Comparison of ENCODE assay signal across 8 mouse cellular contexts in the genomic region with DNA sequence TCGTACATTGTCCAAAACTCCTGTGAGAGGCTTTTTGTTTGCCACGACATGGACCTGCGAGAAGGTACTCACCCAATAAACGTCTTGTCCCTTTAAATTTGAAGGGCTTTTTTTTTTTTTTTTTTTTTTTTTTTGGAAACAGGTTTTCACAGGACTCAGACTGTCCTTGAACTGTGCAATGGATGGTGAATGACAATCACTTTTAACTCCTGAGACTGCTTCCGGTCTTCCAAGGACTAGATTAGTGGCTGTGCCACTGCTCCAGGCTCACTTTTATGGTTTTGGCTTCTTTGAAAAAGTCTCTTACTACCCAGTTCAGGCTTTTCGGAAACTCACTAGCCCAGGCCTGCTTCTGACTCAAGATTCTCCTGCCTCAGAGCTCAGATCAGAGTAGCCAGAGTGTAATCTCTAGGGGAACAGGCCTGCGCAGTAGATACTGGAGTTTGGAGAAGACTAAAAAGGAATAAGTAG. TPM values are rescaled to one million over a fixed set of nuclear protein-coding genes. Genes with fewer than 3 reads are reported as not detected.
DNase-seq lines count a peak whose midpoint lies in the region; ATAC-seq and TF ChIP-seq lines count a peak whose summit lies in the region.

No protein-coding gene starts in this region.

- no peak for TF ChIP-seq POLR2A in lung, adult 2 months (IDR thresholded peaks at IDR 0.05; ENCODE audit: borderline replicate concordance, extremely low read depth, low read depth, low read length)

- no peaks in the 10 kb centered on the region for H3K9me3 ChIP-seq in forebrain, embryonic 12.5 days
- no peaks in the 10 kb centered on the region for H3K9me3 ChIP-seq in intestine, embryonic 14.5 days (ENCODE audit: control insufficient read depth, low read length)

- peak overlapping the region; percentile 14 for H3K4me3 ChIP-seq in lung, adult 2 months (replicated peaks; ENCODE audit: extremely low read depth, low read depth, low read length)
- H3K4me3 ChIP-seq in forebrain, embryonic 12.5 days (replicated peaks): peak overlapping the region; percentile 59
- H3K4me3 ChIP-seq in intestine, embryonic 14.5 days (ENCODE audit: low read depth, low read length): peak overlapping the region; percentile 63

- intact Hi-C loops in left cerebral cortex, postnatal 25 days (cut with DNase I): no loop called here

- H3K36me3 ChIP-seq in forebrain, embryonic 12.5 days (replicated peaks): no peaks in the 10 kb centered on the region
- H3K36me3 ChIP-seq in intestine, embryonic 14.5 days (ENCODE audit: control insufficient read depth, insufficient read depth, low read length): no peaks in the 10 kb centered on the region

- no peak overlapping the region for H3K27ac ChIP-seq in forebrain, embryonic 12.5 days
- peak overlapping the region; percentile 64; the same call in 1 of the 2 replicates for H3K27ac ChIP-seq in intestine, embryonic 14.5 days (ENCODE audit: low read depth)

- no peaks in the 10 kb centered on the region for H3K27me3 ChIP-seq in forebrain, embryonic 12.5 days
- no peaks in the 10 kb centered on the region for H3K27me3 ChIP-seq in intestine, embryonic 14.5 days (replicated peaks; ENCODE audit: control insufficient read depth, insufficient read depth, low read length)

- 18% methylated on average over 7 of the region's 7 CpGs for WGBS in lung, adult 2 months
- 18% methylated on average over 7 of the region's 7 CpGs for WGBS in forebrain, embryonic 12.5 days
- 19% methylated on average over 7 of the region's 7 CpGs for WGBS in intestine, embryonic 14.5 days

- peak overlapping the region; percentile 58 for H3K4me2 ChIP-seq in forebrain, embryonic 12.5 days
- peak overlapping the region; percentile 55 for H3K4me2 ChIP-seq in intestine, embryonic 14.5 days (ENCODE audit: low read length)

- peak; percentile 16 for ATAC-seq in activated CD4-positive, CD25-positive, alpha-beta regulatory T cell, adult 4 months
- ATAC-seq in forebrain, embryonic 12.5 days (ENCODE audit: low FRiP score): peak; percentile 49; the same call in 1 of the 2 replicates
- ATAC-seq in intestine, embryonic 14.5 days (replicated peaks; ENCODE audit: low FRiP score, low TSS enrichment, low read depth): peak; percentile 68
- 0 out of 2 replicates have a peak, but pooled peaks have one; percentile 19 for ATAC-seq in megakaryocyte, adult 5-6 weeks (ENCODE audit: poor library complexity, severe bottlenecking)

- peaks cover 8% of the 10 kb centered on the region for H3K4me1 ChIP-seq in lung, adult 2 months (ENCODE audit: control insufficient read depth, insufficient read depth, low read length)
- peaks cover 9% of the 10 kb centered on the region; the same call in 1 of the 2 replicates for H3K4me1 ChIP-seq in forebrain, embryonic 12.5 days
- peaks cover 10% of the 10 kb centered on the region; the same call in 1 of the 2 replicates for H3K4me1 ChIP-seq in intestine, embryonic 14.5 days (replicated peaks; ENCODE audit: control insufficient read depth, insufficient read depth, low read length)

- TF ChIP-seq CTCF in lung, adult 2 months (IDR thresholded peaks at IDR 0.05; ENCODE audit: insufficient read depth, low read length): no peak

- DNase-seq in lung, adult 2 months: peak; percentile 42
- DNase-seq in lung, postnatal 14 days: no peak
- peak; percentile 55 for DNase-seq in intestine, embryonic 14.5 days (ENCODE audit: low spot score)
- DNase-seq in thymus, postnatal 4 days: peak; percentile 28
- DNase-seq in left cerebral cortex, postnatal 25 days (ENCODE audit: low spot score in 2 of 2): no peak

- H3K9ac ChIP-seq in forebrain, embryonic 12.5 days: no peak overlapping the region
- H3K9ac ChIP-seq in intestine, embryonic 14.5 days (ENCODE audit: low read length): peak overlapping the region; percentile 41; the same call in 1 of the 2 replicates

RNA-seq across cellular contexts. Expression of gene Pttg1, which starts 0.4 kb away (rescaled TPM):
- polyA plus RNA-seq in lung, adult 2 months (2012; rRNA removed): 4.3 and 15.4 TPM in 2 replicates
- 100 to 1,000 TPM; 133 to 168 TPM for polyA plus RNA-seq in activated CD4-positive, CD25-positive, alpha-beta regulatory T cell, adult 4 months (2017; shearing (Covaris generic))
- polyA plus RNA-seq in forebrain, embryonic 12.5 days (2016; fragmentation: Nextera tagmentation; extraction: Ambion mirVana): 55.8 and 62.5 TPM in 2 replicates
- polyA plus RNA-seq in intestine, embryonic 14.5 days (2014; fragmentation: Nextera tagmentation; extraction: Ambion mirVana): 67.1 and 70.7 TPM in 2 replicates
- 49.1 and 49.6 TPM in 2 replicates for total RNA-seq in megakaryocyte, adult 5-6 weeks (2015)
- 40.5 and 44.4 TPM in 2 replicates for total RNA-seq in megakaryocyte, adult 5-6 weeks (2017)
- 10 to 100 TPM; 25.5 to 27.4 TPM for total RNA-seq in left cerebral cortex, postnatal 25 days (2021)

RNA-seq across cellular contexts. Expression of gene Slu7, which starts 7.1 kb away (rescaled TPM):
- 3.2 and 6.0 TPM in 2 replicates for polyA plus RNA-seq in lung, adult 2 months (2012; rRNA removed)
- polyA plus RNA-seq in activated CD4-positive, CD25-positive, alpha-beta regulatory T cell, adult 4 months (2017; shearing (Covaris generic)): 100 to 1,000 TPM; 108 to 112 TPM
- 62.8 and 66.9 TPM in 2 replicates for polyA plus RNA-seq in forebrain, embryonic 12.5 days (2016; fragmentation: Nextera tagmentation; extraction: Ambion mirVana)
- polyA plus RNA-seq in intestine, embryonic 14.5 days (2014; fragmentation: Nextera tagmentation; extraction: Ambion mirVana): 45.0 and 55.6 TPM in 2 replicates
- total RNA-seq in megakaryocyte, adult 5-6 weeks (2015): 25.9 and 36.3 TPM in 2 replicates
- total RNA-seq in megakaryocyte, adult 5-6 weeks (2017): 74.2 and 77.7 TPM in 2 replicates
- total RNA-seq in left cerebral cortex, postnatal 25 days (2021): 10 to 100 TPM; 54.8 to 55.7 TPM

RNA-seq across cellular contexts. Expression of gene C1qtnf2, which starts 47.6 kb away (rescaled TPM):
- 35.1 and 62.4 TPM in 2 replicates for polyA plus RNA-seq in lung, adult 2 months (2012; rRNA removed)
- polyA plus RNA-seq in activated CD4-positive, CD25-positive, alpha-beta regulatory T cell, adult 4 months (2017; shearing (Covaris generic)): not detected
- 1.7 and 2.1 TPM in 2 replicates for polyA plus RNA-seq in forebrain, embryonic 12.5 days (2016; fragmentation: Nextera tagmentation; extraction: Ambion mirVana)
- polyA plus RNA-seq in intestine, embryonic 14.5 days (2014; fragmentation: Nextera tagmentation; extraction: Ambion mirVana): 5.0 and 5.9 TPM in 2 replicates
- total RNA-seq in megakaryocyte, adult 5-6 weeks (2015): not detected in 2 replicates
- not detected in 2 replicates for total RNA-seq in megakaryocyte, adult 5-6 weeks (2017)
- 1 to 10 TPM; 1.6 to 1.8 TPM for total RNA-seq in left cerebral cortex, postnatal 25 days (2021)

Comparison
In these comparisons a context has a peak if more than half of its experiments do, and no peak if none do; other contexts are left out.
1. DNase-seq: peak in lung, adult 2 months (single experiment), intestine, embryonic 14.5 days (single experiment) and thymus, postnatal 4 days (single experiment); none in lung, postnatal 14 days (single experiment) and left cerebral cortex, postnatal 25 days (0 of 2).
2. ATAC-seq: peak in every context shown above with its lines; median percentile 68 in intestine, embryonic 14.5 days; 49 in forebrain, embryonic 12.5 days; 19 in megakaryocyte, adult 5-6 weeks; 16 in activated CD4-positive, CD25-positive, alpha-beta regulatory T cell, adult 4 months.
3. Peak in every context shown above with its lines, with median percentiles within 50 percentile points of each other: H3K4me3 ChIP-seq.